Mouse (Mus musculus) forebrain, embryonic 14.5 days (tissue): ENCODE measurements at regions not wholly inside any gene's neighbourhood (a gene's known extent, or its start where the extent isn't known, plus 50 kb on each side); places are given as distances from the start of the nearest gene placed in this dataset.

Source experiments
- ATAC-seq: fragments of 200-750 bp; cut with Nextera tagmentation; 2 replicates; pipeline ENCODE4 v1.8.0; 2017; ENCODE audit warnings: mild to moderate bottlenecking, moderate library complexity
- DNase-seq: peaks from one replicate; pipeline ENCODE4 v3.0.0-alpha.2; 2015; ENCODE audit warnings: low spot score
- H3K27ac ChIP-seq: fragments of 300-500 bp; sonication (generic); 2 replicates; pipeline ENCODE4 v1.5.1; 2014; ENCODE audit warnings: low read depth, mild to moderate bottlenecking, control low read depth, low read length, moderate library complexity
- H3K27me3 ChIP-seq: fragments of 300-500 bp; sonication (generic); replicated peaks from 2 replicates; pipeline ENCODE4 v1.6.1; 2014; ENCODE audit warnings: low read length, control low read depth, mixed read lengths; ENCODE audit not compliant: control insufficient read depth, insufficient read depth
- H3K36me3 ChIP-seq: fragments of 300-500 bp; sonication (generic); 2 replicates; pipeline ENCODE4 v1.6.1; 2014; ENCODE audit warnings: low read length, control low read depth; ENCODE audit not compliant: control insufficient read depth, insufficient read depth
- H3K4me1 ChIP-seq: fragments of 300-500 bp; sonication (generic); 2 replicates; pipeline ENCODE4 v1.6.1; 2014; ENCODE audit warnings: antibody characterized with exemption, low read length, control low read depth; ENCODE audit not compliant: control insufficient read depth, insufficient read depth
- H3K4me2 ChIP-seq: fragments of 300-500 bp; sonication (generic); 2 replicates; pipeline ENCODE4 v1.6.1; 2014; ENCODE audit warnings: mild to moderate bottlenecking, control low read depth, low read length
- H3K4me3 ChIP-seq: fragments of 300-500 bp; sonication (generic); 2 replicates; pipeline ENCODE4 v1.5.1; 2014; ENCODE audit warnings: low read depth, low read length, control low read depth
- H3K9ac ChIP-seq: fragments of 300-500 bp; sonication (generic); 2 replicates; pipeline ENCODE4 v1.6.1; 2014; ENCODE audit warnings: mild to moderate bottlenecking, low read length, control low read depth, moderate library complexity
- H3K9me3 ChIP-seq: fragments of 300-500 bp; sonication (generic); replicated peaks from 2 replicates; pipeline ENCODE4 v1.6.1; 2016; ENCODE audit warnings: low read length, control low read depth, mixed read lengths; ENCODE audit not compliant: control insufficient read depth
- WGBS: fragments of 180-500 bp; shearing (Covaris S2); extraction: QIAGEN DNeasy Blood & Tissue Kit; methylation state at CpG from one replicate; pipeline ENCODE4 v1.1.7; 2014; 5-methylcytosine and 5-hydroxymethylcytosine counted together

GRCm38 (mm10) chr6:148562206-148562708, 118.1 kb upstream of the Tmtc1 start:
- Histone ChIP-seq H3K36me3 (no peaks in the 10 kb centered on the region), H3K4me1 (peaks cover 6% of the 10 kb centered on the region), H3K9ac (no peak overlapping the region), H3K27ac (no peak overlapping the region), H3K4me3 (no peak overlapping the region), H3K9me3 (no peaks in the 10 kb centered on the region), H3K27me3 (no peaks in the 10 kb centered on the region), H3K4me2 (no peak overlapping the region)
- no peak for DNase-seq
- no peak for ATAC-seq
- WGBS: 76% methylated on average over 2 of the region's 2 CpGs

- Histone ChIP-seq H3K9ac (no peak overlapping the region), H3K9me3 (no peaks in the 10 kb centered on the region), H3K4me2 (no peak overlapping the region), H3K27me3 (no peaks in the 10 kb centered on the region), H3K4me1 (no peaks in the 10 kb centered on the region), H3K27ac (peak overlapping the region; percentile 27; the same call in 1 of the 2 replicates), H3K4me3 (no peak overlapping the region), H3K36me3 (no peaks in the 10 kb centered on the region)
- ATAC-seq (no peak), DNase-seq (no peak)
- WGBS: 83% methylated on average over 2 of the region's 2 CpGs
These were observed 112.3 kb upstream of the Tmtc1 start for GRCm38 (mm10) chr6:148556484-148556871.

GRCm38 (mm10) chr6:148555651-148556483, 111.7 kb upstream of the Tmtc1 start:
- Histone ChIP-seq H3K27me3 (no peaks in the 10 kb centered on the region), H3K9ac (no peak overlapping the region), H3K4me2 (no peak overlapping the region), H3K9me3 (no peaks in the 10 kb centered on the region), H3K4me1 (no peaks in the 10 kb centered on the region), H3K27ac (peak overlapping the region; percentile 33; the same call in 1 of the 2 replicates), H3K4me3 (no peak overlapping the region), H3K36me3 (no peaks in the 10 kb centered on the region)
- WGBS: 66% methylated on average over 5 of the region's 5 CpGs
- ATAC-seq (no peak), DNase-seq (peak; percentile 49)

- Histone ChIP-seq H3K9ac (no peak overlapping the region), H3K4me3 (no peak overlapping the region), H3K27ac (no peak overlapping the region), H3K27me3 (no peaks in the 10 kb centered on the region), H3K9me3 (no peaks in the 10 kb centered on the region), H3K4me2 (no peak overlapping the region), H3K4me1 (no peaks in the 10 kb centered on the region), H3K36me3 (no peaks in the 10 kb centered on the region)
- no peak for DNase-seq
- ATAC-seq: no peak
- 92% methylated on average over 3 of the region's 3 CpGs for WGBS
These were observed 110.3 kb upstream of the Tmtc1 start for GRCm38 (mm10) chr6:148554463-148554862.

GRCm38 (mm10) chr6:148553616-148554015, 109.4 kb upstream of the Tmtc1 start:
- H3K4me1 ChIP-seq: no peaks in the 10 kb centered on the region
- no peak overlapping the region for H3K9ac ChIP-seq
- ATAC-seq (no peak), DNase-seq (no peak)
- H3K27me3 ChIP-seq: no peaks in the 10 kb centered on the region
- whole genome bisulfite sequencing: 73% methylated on average over 5 of the region's 5 CpGs
- H3K4me2 ChIP-seq: no peak overlapping the region
- H3K27ac ChIP-seq: no peak overlapping the region
- H3K4me3 ChIP-seq: no peak overlapping the region
- no peaks in the 10 kb centered on the region for H3K9me3 ChIP-seq
- H3K36me3 ChIP-seq: no peaks in the 10 kb centered on the region

- DNase-seq (no peak), ATAC-seq (no peak)
- no peaks in the 10 kb centered on the region for H3K9me3 ChIP-seq
- WGBS: 75% methylated on average over 3 of the region's 3 CpGs
- H3K9ac ChIP-seq: no peak overlapping the region
- H3K27me3 ChIP-seq: no peaks in the 10 kb centered on the region
- no peak overlapping the region for H3K27ac ChIP-seq
- no peak overlapping the region for H3K4me3 ChIP-seq
- H3K4me1 ChIP-seq: no peaks in the 10 kb centered on the region
- H3K4me2 ChIP-seq: no peak overlapping the region
- no peaks in the 10 kb centered on the region for H3K36me3 ChIP-seq
These were observed 106.9 kb upstream of the Tmtc1 start for GRCm38 (mm10) chr6:148551097-148551496.

GRCm38 (mm10) chr6:148548138-148548778, 104.1 kb upstream of the Tmtc1 start:
- Histone ChIP-seq H3K9me3 (no peaks in the 10 kb centered on the region), H3K36me3 (no peaks in the 10 kb centered on the region), H3K4me1 (no peaks in the 10 kb centered on the region), H3K27ac (no peak overlapping the region), H3K9ac (no peak overlapping the region), H3K27me3 (no peaks in the 10 kb centered on the region), H3K4me3 (no peak overlapping the region), H3K4me2 (no peak overlapping the region)
- ATAC-seq (no peak), DNase-seq (no peak)
- 80% methylated on average over 2 of the region's 2 CpGs for WGBS

GRCm38 (mm10) chr6:148543047-148543446, 98.9 kb upstream of the Tmtc1 start:
- no peak for DNase-seq
- H3K27me3 ChIP-seq: no peaks in the 10 kb centered on the region
- no peak overlapping the region for H3K9ac ChIP-seq
- no peaks in the 10 kb centered on the region for H3K9me3 ChIP-seq
- WGBS: 82% methylated on average over 3 of the region's 3 CpGs
- no peaks in the 10 kb centered on the region for H3K36me3 ChIP-seq
- no peak overlapping the region for H3K4me2 ChIP-seq
- H3K4me1 ChIP-seq: no peaks in the 10 kb centered on the region
- H3K27ac ChIP-seq: no peak overlapping the region
- no peak for ATAC-seq
- no peak overlapping the region for H3K4me3 ChIP-seq

GRCm38 (mm10) chr6:148541981-148542380, 97.8 kb upstream of the Tmtc1 start:
- no peak overlapping the region for H3K4me2 ChIP-seq
- no peak overlapping the region for H3K9ac ChIP-seq
- no peak overlapping the region for H3K27ac ChIP-seq
- no peaks in the 10 kb centered on the region for H3K9me3 ChIP-seq
- no peak overlapping the region for H3K4me3 ChIP-seq
- 91% methylated on average over 2 of the region's 2 CpGs for WGBS
- no peaks in the 10 kb centered on the region for H3K27me3 ChIP-seq
- no peaks in the 10 kb centered on the region for H3K4me1 ChIP-seq
- H3K36me3 ChIP-seq: no peaks in the 10 kb centered on the region
- no peak for ATAC-seq
- no peak for DNase-seq
